Mouse (Mus musculus) heart, embryonic 11.5 days (tissue): Measurements from ENCODE around the gene Diras1. TPM values are rescaled to one million over a fixed set of nuclear protein-coding genes. Genes with fewer than 3 reads are reported as not detected.

Experiments
- ATAC-seq: fragments of 200-750 bp; cut with Nextera tagmentation; replicated peaks from 2 replicates; pipeline ENCODE4 v1.8.0; 2017; ENCODE audit warnings: moderate library complexity; ENCODE audit not compliant: insufficient number of reproducible peaks, low FRiP score, low TSS enrichment
- H3K27ac ChIP-seq: fragments of 300-500 bp; sonication (generic); 2 replicates; pipeline ENCODE4 v1.5.1; 2014; ENCODE audit warnings: mild to moderate bottlenecking, low read depth, low read length
- H3K27me3 ChIP-seq: fragments of 300-500 bp; sonication (generic); 2 replicates; pipeline ENCODE4 v1.6.1; 2014; ENCODE audit warnings: mild to moderate bottlenecking, low read length, mixed read lengths; ENCODE audit not compliant: control insufficient read depth, insufficient read depth
- H3K36me3 ChIP-seq: fragments of 300-500 bp; sonication (generic); 2 replicates; pipeline ENCODE4 v1.6.1; 2014; ENCODE audit warnings: mild to moderate bottlenecking, low read length, moderate library complexity, mixed read lengths; ENCODE audit not compliant: control insufficient read depth, insufficient read depth
- H3K4me1 ChIP-seq: fragments of 300-500 bp; sonication (generic); 2 replicates; pipeline ENCODE4 v1.6.1; 2014; ENCODE audit warnings: low read length; ENCODE audit not compliant: control insufficient read depth, insufficient read depth
- H3K4me2 ChIP-seq: fragments of 300-500 bp; sonication (generic); 2 replicates; pipeline ENCODE4 v1.6.1; 2014; ENCODE audit warnings: mild to moderate bottlenecking, moderate library complexity
- H3K4me3 ChIP-seq: fragments of 300-500 bp; sonication (generic); 2 replicates; pipeline ENCODE4 v1.5.1; 2014; ENCODE audit warnings: low read depth, low read length
- H3K9ac ChIP-seq: fragments of 300-500 bp; sonication (generic); 2 replicates; pipeline ENCODE4 v1.6.1; 2014; ENCODE audit warnings: mild to moderate bottlenecking, low read depth, low read length, moderate library complexity
- H3K9me3 ChIP-seq: fragments of 300-500 bp; sonication (generic); replicated peaks from 2 replicates; pipeline ENCODE4 v1.6.1; 2016; ENCODE audit warnings: low read length; ENCODE audit not compliant: control insufficient read depth
- WGBS: fragments of 180-500 bp; shearing (Covaris S2); extraction: QIAGEN DNeasy Blood & Tissue Kit; methylation state at CpG from one replicate; pipeline ENCODE4 v1.1.7; 2014; ENCODE audit not compliant: insufficient replicate concordance; 5-methylcytosine and 5-hydroxymethylcytosine counted together
- polyA plus RNA-seq: library from polyadenylated mRNA; unstranded; fragments of >200 nt; fragmentation: Nextera tagmentation; extraction: Ambion mirVana; gene quantifications from 2 replicates; pipeline ENCODE4 v1.2.1, GENCODE M21; 2014

The Diras1 gene
- polyA plus RNA-seq, 1 experiment from 2014 or later, result 0.13 TPM

GRCm38 (mm10) chr10:80970159-80970558 lies 55.3 kb downstream of the Diras1 start:
- Histone ChIP-seq H3K4me2 (no peak overlapping the region), H3K4me1 (peaks cover 15% of the 10 kb centered on the region), H3K4me3 (no peak overlapping the region), H3K36me3 (no peaks in the 10 kb centered on the region), H3K9me3 (peaks cover 4% of the 10 kb centered on the region; the same call in 1 of the 2 replicates), H3K27ac (no peak overlapping the region), H3K27me3 (peaks cover 2% of the 10 kb centered on the region; the same call in 1 of the 2 replicates), H3K9ac (no peak overlapping the region)
- ATAC-seq, result no peak
- 80% methylated on average over 8 of the region's 8 CpGs for WGBS

Other genes with a start within 250 kb of the Diras1 start
- gene Sf3a2, start 227.5 kb downstream of the Diras1 start, polyA plus RNA-seq, result 68.6 and 68.7 TPM in 2 replicates
- 89.0 and 97.7 TPM in 2 replicates for gene Plekhj1, start 227.0 kb downstream of the Diras1 start, polyA plus RNA-seq
- 0.11 TPM in 1 of 2 replicates, not detected in the other for gene Amh, start 220.4 kb downstream of the Diras1 start, polyA plus RNA-seq
- 8.0 and 10.0 TPM in 2 replicates for gene Jsrp1, start 212.2 kb downstream of the Diras1 start, polyA plus RNA-seq
- 1,894 and 1,935 TPM in 2 replicates for gene Oaz1, start 199.0 kb downstream of the Diras1 start, polyA plus RNA-seq
- 0.14 TPM in 1 of 2 replicates, not detected in the other for gene Lingo3, start 181.6 kb downstream of the Diras1 start, polyA plus RNA-seq
- 201 and 218 TPM in 2 replicates for gene Lsm7, start 170.5 kb downstream of the Diras1 start, polyA plus RNA-seq
- gene Sppl2b, start 170.4 kb downstream of the Diras1 start, polyA plus RNA-seq, result 22.9 and 26.3 TPM in 2 replicates
- gene Tmprss9, start 153.8 kb downstream of the Diras1 start, polyA plus RNA-seq, result not detected in 2 replicates
- 300 and 340 TPM in 2 replicates for gene Timm13, start 124.7 kb downstream of the Diras1 start, polyA plus RNA-seq
- 7.9 and 11.6 TPM in 2 replicates for gene Lmnb2, start 107.4 kb downstream of the Diras1 start, polyA plus RNA-seq
- 21.3 and 25.6 TPM in 2 replicates for gene Gadd45b, start 95.6 kb downstream of the Diras1 start, polyA plus RNA-seq
- 1.4 TPM in 2 replicates for gene Gng7, start 10.7 kb downstream of the Diras1 start, polyA plus RNA-seq
- gene Slc39a3, start 11.8 kb upstream of the Diras1 start, polyA plus RNA-seq, result 3.9 and 4.1 TPM in 2 replicates
- 130 and 159 TPM in 2 replicates for gene Sgta, start 34.5 kb upstream of the Diras1 start, polyA plus RNA-seq
- 30.9 and 31.1 TPM in 2 replicates for gene Thop1, start 44.4 kb upstream of the Diras1 start, polyA plus RNA-seq
- gene Creb3l3, start 73.2 kb upstream of the Diras1 start, polyA plus RNA-seq, result 0.37 and 1.0 TPM in 2 replicates
- gene Map2k2, start 80.3 kb upstream of the Diras1 start, polyA plus RNA-seq, result 153 and 154 TPM in 2 replicates
- gene Zbtb7a, start 109.6 kb upstream of the Diras1 start, polyA plus RNA-seq, result 10.6 and 10.8 TPM in 2 replicates
- gene Pias4, start 142.3 kb upstream of the Diras1 start, polyA plus RNA-seq, result 39.4 and 39.7 TPM in 2 replicates
- 313 and 338 TPM in 2 replicates for gene Eef2, start 151.0 kb upstream of the Diras1 start, polyA plus RNA-seq
- gene Dapk3, start 157.3 kb upstream of the Diras1 start, polyA plus RNA-seq, result 44.1 and 47.4 TPM in 2 replicates
- gene 4930442H23Rik, start 158.2 kb upstream of the Diras1 start, polyA plus RNA-seq, result 0.21 TPM in 1 of 2 replicates, not detected in the other
- 2.2 and 3.6 TPM in 2 replicates for gene Nmrk2, start 176.4 kb upstream of the Diras1 start, polyA plus RNA-seq
- 0.60 and 0.83 TPM in 2 replicates for gene Atcay, start 205.2 kb upstream of the Diras1 start, polyA plus RNA-seq
- 2.3 and 3.7 TPM in 2 replicates for gene Zfr2, start 207.5 kb upstream of the Diras1 start, polyA plus RNA-seq
- gene Matk, start 227.3 kb upstream of the Diras1 start, polyA plus RNA-seq, result 1.0 and 1.7 TPM in 2 replicates
- gene Mrpl54, start 241.3 kb upstream of the Diras1 start, polyA plus RNA-seq, result 247 and 257 TPM in 2 replicates
- 41.2 and 44.1 TPM in 2 replicates for gene Apba3, start 241.3 kb upstream of the Diras1 start, polyA plus RNA-seq